Mouse (Mus musculus): Measurements from ENCODE around the gene Mef2b. TPM values are rescaled to one million over a fixed set of nuclear protein-coding genes. Genes with fewer than 3 reads are reported as not detected.

The Mef2b gene
- polyA plus RNA-seq, 1 experiment: 3.5 TPM

GRCm38 (mm10) chr8:70110451-70110850 is 29.1 kb upstream of the Mef2b start:
- H3K36me3 ChIP-seq (ENCODE audit: control insufficient read depth, insufficient read depth, low read length): no peaks in the 10 kb centered on the region
- WGBS: 94% methylated on average over 2 of the region's 2 CpGs
- peaks cover 12% of the 10 kb centered on the region; the same call in 1 of the 2 replicates for H3K27me3 ChIP-seq (ENCODE audit: control insufficient read depth, insufficient read depth, low read length)
- no peak overlapping the region for H3K4me3 ChIP-seq (ENCODE audit: control insufficient read depth, insufficient read depth, low read length)
- no peak overlapping the region for H3K27ac ChIP-seq (ENCODE audit: control insufficient read depth, insufficient read depth, low read length)
- no peaks in the 10 kb centered on the region for H3K4me1 ChIP-seq (replicated peaks; ENCODE audit: control insufficient read depth, insufficient read depth, low read length)
- TF ChIP-seq POLR2A (IDR thresholded peaks at IDR 0.05; ENCODE audit: control insufficient read depth, extremely low read depth, insufficient read depth, low read length, poor library complexity) (no peak), CTCF (IDR thresholded peaks at IDR 0.05; ENCODE audit: borderline replicate concordance, control insufficient read depth, extremely low read depth, insufficient read depth, low read length, poor library complexity) (no peak)
- no peak for DNase-seq

GRCm38 (mm10) chr8:70111192-70111795 is 28.2 kb upstream of the Mef2b start:
- no peak for DNase-seq
- Histone ChIP-seq H3K27me3 (ENCODE audit: control insufficient read depth, insufficient read depth, low read length) (peaks cover 12% of the 10 kb centered on the region; the same call in 1 of the 2 replicates), H3K4me1 (replicated peaks; ENCODE audit: control insufficient read depth, insufficient read depth, low read length) (no peaks in the 10 kb centered on the region), H3K36me3 (ENCODE audit: control insufficient read depth, insufficient read depth, low read length) (no peaks in the 10 kb centered on the region), H3K4me3 (ENCODE audit: control insufficient read depth, insufficient read depth, low read length) (no peak overlapping the region), H3K27ac (ENCODE audit: control insufficient read depth, insufficient read depth, low read length) (no peak overlapping the region)
- TF ChIP-seq POLR2A (IDR thresholded peaks at IDR 0.05; ENCODE audit: control insufficient read depth, extremely low read depth, insufficient read depth, low read length, poor library complexity): no peak
- TF ChIP-seq CTCF (IDR thresholded peaks at IDR 0.05; ENCODE audit: borderline replicate concordance, control insufficient read depth, extremely low read depth, insufficient read depth, low read length, poor library complexity): no peak
- 66% methylated on average over 23 of the region's 23 CpGs for WGBS

GRCm38 (mm10) chr8:70112401-70113016 is 27.0 kb upstream of the Mef2b start:
- no peak for DNase-seq
- TF ChIP-seq CTCF (IDR thresholded peaks at IDR 0.05; ENCODE audit: borderline replicate concordance, control insufficient read depth, extremely low read depth, insufficient read depth, low read length, poor library complexity) (no peak), POLR2A (IDR thresholded peaks at IDR 0.05; ENCODE audit: control insufficient read depth, extremely low read depth, insufficient read depth, low read length, poor library complexity) (no peak)
- Histone ChIP-seq H3K36me3 (ENCODE audit: control insufficient read depth, insufficient read depth, low read length) (no peaks in the 10 kb centered on the region), H3K4me3 (ENCODE audit: control insufficient read depth, insufficient read depth, low read length) (no peak overlapping the region), H3K4me1 (replicated peaks; ENCODE audit: control insufficient read depth, insufficient read depth, low read length) (no peaks in the 10 kb centered on the region), H3K27ac (ENCODE audit: control insufficient read depth, insufficient read depth, low read length) (no peak overlapping the region), H3K27me3 (ENCODE audit: control insufficient read depth, insufficient read depth, low read length) (peaks cover 12% of the 10 kb centered on the region; the same call in 1 of the 2 replicates)
- 12% methylated on average over 43 of the region's 43 CpGs for WGBS

GRCm38 (mm10) chr8:70114488-70114887 is 25.0 kb upstream of the Mef2b start:
- Histone ChIP-seq H3K27ac (ENCODE audit: control insufficient read depth, insufficient read depth, low read length) (no peak overlapping the region), H3K27me3 (ENCODE audit: control insufficient read depth, insufficient read depth, low read length) (peaks cover 12% of the 10 kb centered on the region; the same call in 1 of the 2 replicates), H3K36me3 (ENCODE audit: control insufficient read depth, insufficient read depth, low read length) (no peaks in the 10 kb centered on the region), H3K4me1 (replicated peaks; ENCODE audit: control insufficient read depth, insufficient read depth, low read length) (no peaks in the 10 kb centered on the region), H3K4me3 (ENCODE audit: control insufficient read depth, insufficient read depth, low read length) (no peak overlapping the region)
- no peak for DNase-seq
- WGBS: 14% methylated on average over 6 of the region's 6 CpGs
- TF ChIP-seq POLR2A (IDR thresholded peaks at IDR 0.05; ENCODE audit: control insufficient read depth, extremely low read depth, insufficient read depth, low read length, poor library complexity) (no peak), CTCF (IDR thresholded peaks at IDR 0.05; ENCODE audit: borderline replicate concordance, control insufficient read depth, extremely low read depth, insufficient read depth, low read length, poor library complexity) (no peak)

GRCm38 (mm10) chr8:70114892-70115291 is 24.6 kb upstream of the Mef2b start:
- 70% methylated on average over 13 of the region's 13 CpGs for WGBS
- no peak overlapping the region for H3K4me3 ChIP-seq (ENCODE audit: control insufficient read depth, insufficient read depth, low read length)
- H3K36me3 ChIP-seq (ENCODE audit: control insufficient read depth, insufficient read depth, low read length): no peaks in the 10 kb centered on the region
- peaks cover 12% of the 10 kb centered on the region; the same call in 1 of the 2 replicates for H3K27me3 ChIP-seq (ENCODE audit: control insufficient read depth, insufficient read depth, low read length)
- DNase-seq: no peak
- TF ChIP-seq CTCF (IDR thresholded peaks at IDR 0.05; ENCODE audit: borderline replicate concordance, control insufficient read depth, extremely low read depth, insufficient read depth, low read length, poor library complexity) (no peak), POLR2A (IDR thresholded peaks at IDR 0.05; ENCODE audit: control insufficient read depth, extremely low read depth, insufficient read depth, low read length, poor library complexity) (no peak)
- no peak overlapping the region for H3K27ac ChIP-seq (ENCODE audit: control insufficient read depth, insufficient read depth, low read length)
- H3K4me1 ChIP-seq (replicated peaks; ENCODE audit: control insufficient read depth, insufficient read depth, low read length): no peaks in the 10 kb centered on the region

GRCm38 (mm10) chr8:70117611-70118010 is 21.9 kb upstream of the Mef2b start:
- TF ChIP-seq CTCF (IDR thresholded peaks at IDR 0.05; ENCODE audit: borderline replicate concordance, control insufficient read depth, extremely low read depth, insufficient read depth, low read length, poor library complexity): no peak
- TF ChIP-seq POLR2A (IDR thresholded peaks at IDR 0.05; ENCODE audit: control insufficient read depth, extremely low read depth, insufficient read depth, low read length, poor library complexity): no peak
- 8% methylated on average over 9 of the region's 9 CpGs for WGBS
- no peaks in the 10 kb centered on the region for H3K4me1 ChIP-seq (replicated peaks; ENCODE audit: control insufficient read depth, insufficient read depth, low read length)
- H3K27me3 ChIP-seq (ENCODE audit: control insufficient read depth, insufficient read depth, low read length): peaks cover 6% of the 10 kb centered on the region; the same call in 1 of the 2 replicates
- no peak overlapping the region for H3K27ac ChIP-seq (ENCODE audit: control insufficient read depth, insufficient read depth, low read length)
- peak; percentile 26 for DNase-seq
- no peaks in the 10 kb centered on the region for H3K36me3 ChIP-seq (ENCODE audit: control insufficient read depth, insufficient read depth, low read length)
- H3K4me3 ChIP-seq (ENCODE audit: control insufficient read depth, insufficient read depth, low read length): no peak overlapping the region
